Mouse (Mus musculus) liver, embryonic 16.5 days (tissue): ENCODE measurements at regions not wholly inside any gene's neighbourhood (a gene's known extent, or its start where the extent isn't known, plus 50 kb on each side); places are given as distances from the start of the nearest gene placed in this dataset.
"Not testable (repeated sequence)": the region's sequence is repeated elsewhere in the genome, so short reads cannot be mapped to it uniquely, and the experiment has no call there.

Experiments
- ATAC-seq: fragments of 200-750 bp; cut with Nextera tagmentation; 2 replicates; pipeline ENCODE4 v1.8.0; 2017; ENCODE audit warnings: low read depth, mild to moderate bottlenecking, moderate number of reproducible peaks, moderate library complexity
- H3K27ac ChIP-seq: fragments of 300-500 bp; sonication (generic); 2 replicates; pipeline ENCODE4 v1.5.1; 2014; ENCODE audit warnings: mild to moderate bottlenecking, low read length
- H3K27me3 ChIP-seq: fragments of 300-500 bp; sonication (generic); 2 replicates; pipeline ENCODE4 v1.6.1; 2014; ENCODE audit warnings: low read depth, low read length, mixed read lengths; ENCODE audit not compliant: control insufficient read depth, insufficient read depth
- H3K36me3 ChIP-seq: fragments of 300-500 bp; sonication (generic); 2 replicates; pipeline ENCODE4 v1.6.1; 2014; ENCODE audit warnings: mild to moderate bottlenecking; ENCODE audit not compliant: control insufficient read depth, insufficient read depth
- H3K4me1 ChIP-seq: fragments of 300-500 bp; sonication (generic); 2 replicates; pipeline ENCODE4 v1.6.1; 2014; ENCODE audit warnings: low read depth, low read length, mixed read lengths; ENCODE audit not compliant: control insufficient read depth
- H3K4me2 ChIP-seq: fragments of 300-500 bp; sonication (generic); 2 replicates; pipeline ENCODE4 v1.6.1; 2014; ENCODE audit warnings: low read depth, low read length, mixed read lengths
- H3K4me3 ChIP-seq: fragments of 300-500 bp; sonication (generic); 2 replicates; pipeline ENCODE4 v1.5.1; 2014; ENCODE audit warnings: low read depth, mild to moderate bottlenecking, low read length
- H3K9ac ChIP-seq: fragments of 300-500 bp; sonication (generic); 2 replicates; pipeline ENCODE4 v1.6.1; 2014; ENCODE audit warnings: low read depth, low read length
- H3K9me3 ChIP-seq: fragments of 300-500 bp; sonication (generic); replicated peaks from 2 replicates; pipeline ENCODE4 v1.6.1; 2016; ENCODE audit warnings: low read length; ENCODE audit not compliant: control insufficient read depth
- WGBS: fragments of 180-500 bp; shearing (Covaris S2); extraction: QIAGEN DNeasy Blood & Tissue Kit; methylation state at CpG from one replicate; pipeline ENCODE4 v1.1.7; 2014; ENCODE audit not compliant: insufficient replicate concordance; 5-methylcytosine and 5-hydroxymethylcytosine counted together

DNA sequence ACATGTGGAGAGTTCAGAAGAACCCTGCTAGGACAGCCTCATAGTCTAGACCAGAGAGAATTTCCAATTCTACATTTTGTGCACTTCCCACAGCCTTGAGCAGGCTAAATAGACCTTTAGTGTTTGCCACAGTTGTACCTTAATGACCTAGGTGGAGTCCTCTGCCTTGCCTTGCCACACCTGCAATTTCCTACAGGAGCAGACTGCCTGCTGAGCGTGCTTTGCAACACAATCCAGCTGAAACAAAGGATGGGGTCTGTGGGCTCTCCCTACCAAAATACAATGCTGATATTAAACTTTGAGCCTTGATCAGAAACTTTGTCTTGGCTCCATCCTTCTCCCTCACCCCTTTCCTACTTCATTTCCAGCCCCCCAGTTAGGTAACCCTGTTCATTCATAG, 326.0 kb upstream of the Snx7 start:
- H3K27ac ChIP-seq, result no peak overlapping the region
- WGBS, result 50% methylated on average over 1 of the region's 1 CpGs

GRCm38 (mm10) chr3:118189382-118189781, 320.6 kb upstream of the Snx7 start:
- no peak overlapping the region for H3K27ac ChIP-seq
- H3K4me2 ChIP-seq, result no peak overlapping the region
- H3K4me1 ChIP-seq, result no peaks in the 10 kb centered on the region
- no peaks in the 10 kb centered on the region for H3K27me3 ChIP-seq
- ATAC-seq, result no peak
- H3K9me3 ChIP-seq, result no peaks in the 10 kb centered on the region
- no peaks in the 10 kb centered on the region for H3K36me3 ChIP-seq
- H3K9ac ChIP-seq, result no peak overlapping the region
- H3K4me3 ChIP-seq, result no peak overlapping the region

More for the DNA sequence above, 326.0 kb upstream of the Snx7 start:
- Histone ChIP-seq H3K36me3 (no peaks in the 10 kb centered on the region), H3K4me2 (no peak overlapping the region), H3K4me3 (no peak overlapping the region), H3K9ac (no peak overlapping the region), H3K4me1 (no peaks in the 10 kb centered on the region), H3K9me3 (no peaks in the 10 kb centered on the region), H3K27me3 (no peaks in the 10 kb centered on the region)
- ATAC-seq, result no peak

DNA sequence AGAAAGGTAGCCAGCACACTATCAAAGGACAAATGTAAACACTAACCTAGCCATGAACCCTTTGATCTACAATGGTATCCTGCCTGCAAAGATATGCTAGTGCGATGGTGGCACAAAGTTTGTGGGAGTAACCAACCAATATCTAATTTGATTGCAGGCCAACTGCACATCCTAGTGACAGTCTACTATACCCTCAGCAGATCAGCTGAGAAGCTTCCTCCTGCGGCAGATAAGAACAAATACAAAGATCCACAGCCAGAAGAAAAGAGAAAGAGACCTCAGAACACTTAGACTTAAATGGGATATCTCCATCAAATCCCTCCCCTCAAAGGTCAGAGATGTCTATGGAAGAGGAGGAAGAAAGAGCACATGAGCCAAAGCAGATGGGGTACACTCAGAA, 308.7 kb upstream of the Snx7 start:
- Histone ChIP-seq H3K27ac (no peak overlapping the region), H3K4me1 (no peaks in the 10 kb centered on the region), H3K9me3 (no peaks in the 10 kb centered on the region), H3K9ac (no peak overlapping the region), H3K27me3 (no peaks in the 10 kb centered on the region), H3K4me2 (no peak overlapping the region), H3K36me3 (no peaks in the 10 kb centered on the region), H3K4me3 (no peak overlapping the region)
- ATAC-seq, result no peak
- 60% methylated on average over 2 of the region's 2 CpGs for WGBS

DNA sequence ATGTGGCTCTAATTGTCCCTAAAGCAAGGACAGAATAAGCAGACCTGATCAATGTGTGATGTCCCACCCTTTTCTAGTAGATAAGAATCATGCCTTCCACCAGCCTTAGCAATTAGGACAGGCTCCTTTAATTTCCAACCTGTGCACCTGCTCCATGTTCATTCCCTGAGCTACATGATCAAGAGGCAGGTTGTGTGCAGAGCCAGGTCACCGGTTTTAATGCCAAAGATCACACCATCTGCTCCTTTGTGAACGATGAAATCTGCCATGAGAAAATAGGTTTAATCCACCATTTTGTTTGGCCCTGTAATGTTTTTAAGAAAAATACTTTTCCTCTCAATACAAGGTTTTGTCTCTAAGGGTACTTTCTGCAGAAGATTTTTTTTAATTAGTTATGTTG, 294.2 kb upstream of the Snx7 start:
- no peaks in the 10 kb centered on the region for H3K4me1 ChIP-seq
- H3K9ac ChIP-seq, result no peak overlapping the region
- H3K4me2 ChIP-seq, result no peak overlapping the region
- WGBS, result 66% methylated on average over 2 of the region's 2 CpGs
- H3K9me3 ChIP-seq, result no peaks in the 10 kb centered on the region
- H3K27me3 ChIP-seq, result no peaks in the 10 kb centered on the region
- H3K36me3 ChIP-seq, result no peaks in the 10 kb centered on the region
- ATAC-seq, result no peak
- no peak overlapping the region for H3K4me3 ChIP-seq
- no peak overlapping the region for H3K27ac ChIP-seq

DNA sequence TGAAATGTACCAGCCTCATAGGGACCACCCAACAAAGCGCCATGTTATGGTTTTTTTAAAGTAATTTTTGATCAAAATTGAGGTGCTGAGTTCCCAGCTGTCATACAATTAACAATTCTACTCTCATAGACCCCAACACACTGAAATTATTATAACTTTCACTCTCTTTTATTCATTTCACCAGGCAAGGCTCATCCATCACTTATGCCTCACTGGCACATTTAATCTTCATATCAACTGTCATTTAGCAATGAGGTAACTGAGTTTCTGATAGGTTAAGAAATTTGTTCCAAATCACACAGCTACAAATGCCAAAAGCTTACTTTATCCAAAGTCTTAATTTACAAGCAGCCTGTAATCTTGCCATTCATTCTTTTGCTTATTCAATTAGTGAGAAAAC, 276.1 kb upstream of the Snx7 start:
- H3K4me1 ChIP-seq, result no peaks in the 10 kb centered on the region
- no peaks in the 10 kb centered on the region for H3K9me3 ChIP-seq
- 67% methylated on average over 1 of the region's 1 CpGs for WGBS
- no peak overlapping the region for H3K9ac ChIP-seq
- ATAC-seq, result no peak
- H3K27ac ChIP-seq, result no peak overlapping the region
- H3K4me2 ChIP-seq, result no peak overlapping the region
- no peaks in the 10 kb centered on the region for H3K27me3 ChIP-seq
- no peaks in the 10 kb centered on the region for H3K36me3 ChIP-seq
- no peak overlapping the region for H3K4me3 ChIP-seq

DNA sequence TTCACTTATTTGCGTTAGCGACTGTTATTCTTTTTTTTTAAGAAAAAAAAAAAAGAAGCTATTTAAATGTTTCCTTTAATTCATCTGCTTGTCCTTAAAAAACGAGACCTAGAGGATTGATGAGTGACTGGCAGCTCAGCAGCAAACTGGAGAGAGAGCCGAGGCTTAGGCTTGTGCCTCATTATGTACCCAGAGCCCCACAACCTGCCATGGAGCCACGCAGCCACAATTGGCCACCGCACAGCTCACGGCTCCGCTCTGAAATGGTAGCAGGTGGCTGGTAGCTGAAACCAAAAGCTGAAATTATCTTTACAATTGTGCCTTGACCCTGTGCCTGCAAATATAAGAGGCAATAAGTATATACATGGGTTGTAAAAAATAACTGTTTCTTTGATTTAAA, 273.0 kb upstream of the Snx7 start:
- no peaks in the 10 kb centered on the region for H3K9me3 ChIP-seq
- no peak overlapping the region for H3K4me2 ChIP-seq
- no peaks in the 10 kb centered on the region for H3K4me1 ChIP-seq
- no peak overlapping the region for H3K9ac ChIP-seq
- ATAC-seq, result no peak
- H3K36me3 ChIP-seq, result no peaks in the 10 kb centered on the region
- 75% methylated on average over 8 of the region's 8 CpGs for WGBS
- H3K4me3 ChIP-seq, result no peak overlapping the region
- no peaks in the 10 kb centered on the region for H3K27me3 ChIP-seq
- H3K27ac ChIP-seq, result no peak overlapping the region

DNA sequence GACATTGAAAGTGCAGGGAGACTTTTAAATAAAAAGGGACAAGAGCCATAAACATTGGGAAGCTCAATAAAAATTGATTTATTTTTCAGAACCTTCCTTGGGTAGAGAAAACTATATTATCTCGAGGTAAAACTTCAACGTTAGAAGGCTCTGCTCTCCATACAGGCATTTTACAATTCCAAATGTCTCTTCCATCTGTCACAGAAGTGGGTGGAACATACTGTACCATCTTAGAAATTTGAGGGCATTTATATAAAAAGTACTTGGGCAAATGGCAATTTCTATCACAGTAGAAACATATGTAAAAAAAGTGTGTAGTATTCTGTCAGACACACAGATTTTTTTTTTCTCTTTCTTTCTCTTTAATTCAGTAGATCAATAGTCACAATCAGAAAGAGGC, 271.4 kb upstream of the Snx7 start:
- Histone ChIP-seq H3K27me3 (no peaks in the 10 kb centered on the region), H3K9ac (no peak overlapping the region), H3K9me3 (no peaks in the 10 kb centered on the region), H3K4me3 (no peak overlapping the region), H3K4me1 (no peaks in the 10 kb centered on the region), H3K36me3 (no peaks in the 10 kb centered on the region), H3K27ac (no peak overlapping the region), H3K4me2 (no peak overlapping the region)
- ATAC-seq, result no peak
- WGBS, result 61% methylated on average over 2 of the region's 2 CpGs

DNA sequence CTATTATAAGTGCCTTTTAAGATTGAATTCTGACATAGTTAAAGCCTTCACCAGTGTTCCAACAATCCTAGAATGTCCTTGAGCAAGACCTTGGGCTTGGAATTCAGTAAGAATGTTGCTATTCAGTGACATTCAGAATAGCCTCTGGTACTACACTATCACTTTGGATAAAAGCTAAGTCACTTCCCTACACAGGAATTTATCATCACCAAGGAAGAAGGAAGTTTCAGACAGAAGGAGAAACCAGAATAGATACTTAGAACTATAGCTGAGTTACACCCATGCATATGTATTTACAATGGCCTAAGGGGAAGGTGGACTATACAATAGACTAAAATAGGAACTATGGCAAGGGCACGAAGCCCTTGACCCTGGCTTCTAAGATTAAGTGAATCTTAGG, 259.6 kb upstream of the Snx7 start:
- H3K27me3 ChIP-seq, H3K9ac ChIP-seq, H3K4me3 ChIP-seq, H3K4me1 ChIP-seq, H3K9me3 ChIP-seq, ATAC-seq, H3K27ac ChIP-seq, H3K4me2 ChIP-seq, H3K36me3 ChIP-seq: not testable (repeated sequence)
- WGBS, result 67% methylated on average over 1 of the region's 1 CpGs

- Histone ChIP-seq H3K36me3 (no peaks in the 10 kb centered on the region), H3K9me3 (no peaks in the 10 kb centered on the region), H3K27ac (no peak overlapping the region), H3K9ac (no peak overlapping the region), H3K4me2 (no peak overlapping the region), H3K4me1 (no peaks in the 10 kb centered on the region), H3K4me3 (no peak overlapping the region), H3K27me3 (no peaks in the 10 kb centered on the region)
- ATAC-seq, result no peak
- 62% methylated on average over 4 of the region's 4 CpGs for WGBS
Measured at GRCm38 (mm10) chr3:118102635-118103034, 233.9 kb upstream of the Snx7 start.

DNA sequence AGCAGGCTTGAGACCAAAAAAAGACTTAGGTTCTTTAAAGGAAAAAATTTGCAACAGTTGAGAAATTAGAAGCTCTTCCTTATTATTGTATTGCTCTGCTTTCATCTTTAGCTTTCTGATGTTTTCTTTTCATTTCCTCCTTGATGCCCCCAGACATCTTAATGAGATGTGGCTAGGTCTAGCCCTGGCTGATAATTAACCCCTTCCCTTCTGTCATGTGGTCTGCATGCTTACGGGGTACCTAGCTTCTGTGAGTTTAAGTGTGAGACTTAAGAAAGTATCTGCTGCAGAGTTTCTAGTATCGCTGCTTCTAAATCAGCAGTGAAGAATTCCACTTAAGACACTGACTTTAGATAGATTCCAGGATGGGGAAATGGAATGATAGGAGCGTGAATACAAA, 215.8 kb upstream of the Snx7 start:
- 70% methylated on average over 3 of the region's 3 CpGs for WGBS
- H3K4me3 ChIP-seq, result no peak overlapping the region
- no peak overlapping the region for H3K9ac ChIP-seq

More for the DNA sequence above, 215.8 kb upstream of the Snx7 start:
- Histone ChIP-seq H3K27ac (no peak overlapping the region), H3K4me2 (no peak overlapping the region), H3K9me3 (no peaks in the 10 kb centered on the region), H3K4me1 (no peaks in the 10 kb centered on the region), H3K36me3 (no peaks in the 10 kb centered on the region), H3K27me3 (no peaks in the 10 kb centered on the region)
- ATAC-seq, result no peak
